Mouse (Mus musculus) ovary, postnatal 36 days (tissue): ENCODE data around the gene Mpv17l2.

Source experiments
- DNase-seq: peaks from one replicate; pipeline ENCODE4 v3.0.0; 2022; ENCODE audit warnings: low spot score, mixed read lengths

Gene Mpv17l2

GRCm38 (mm10) chr8:70790846-70791245 lies 30.1 kb upstream of the Mpv17l2 start:
- DNase-seq, result no peak

GRCm38 (mm10) chr8:70789046-70789445 lies 28.3 kb upstream of the Mpv17l2 start:
- no peak for DNase-seq

GRCm38 (mm10) chr8:70787941-70788667 lies 27.4 kb upstream of the Mpv17l2 start:
- DNase-seq, result no peak

- DNase-seq, result no peak
Measured at GRCm38 (mm10) chr8:70787051-70787445, 26.3 kb upstream of the Mpv17l2 start.

GRCm38 (mm10) chr8:70786291-70787050 lies 25.7 kb upstream of the Mpv17l2 start:
- no peak for DNase-seq

DNA sequence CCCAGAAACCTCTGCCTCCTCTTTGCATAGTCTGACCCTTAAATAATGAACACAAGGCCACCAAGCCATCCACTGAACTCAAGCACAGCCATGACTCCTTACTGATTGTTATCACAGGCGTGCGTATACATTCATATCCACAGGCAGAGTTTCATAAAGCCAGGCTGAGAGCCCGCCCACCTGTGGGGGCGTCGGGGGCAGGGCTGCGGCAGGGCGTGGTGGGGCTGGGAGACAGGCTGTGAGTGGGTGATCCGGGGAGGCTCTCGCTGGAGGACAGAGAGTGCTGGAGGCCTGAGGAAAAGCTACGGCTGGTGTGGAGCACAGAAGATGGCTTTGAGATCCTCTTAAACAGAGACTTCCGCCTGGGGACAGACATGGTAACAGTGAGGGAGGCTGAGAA lies 19.3 kb upstream of the Mpv17l2 start:
- no peak for DNase-seq

DNA sequence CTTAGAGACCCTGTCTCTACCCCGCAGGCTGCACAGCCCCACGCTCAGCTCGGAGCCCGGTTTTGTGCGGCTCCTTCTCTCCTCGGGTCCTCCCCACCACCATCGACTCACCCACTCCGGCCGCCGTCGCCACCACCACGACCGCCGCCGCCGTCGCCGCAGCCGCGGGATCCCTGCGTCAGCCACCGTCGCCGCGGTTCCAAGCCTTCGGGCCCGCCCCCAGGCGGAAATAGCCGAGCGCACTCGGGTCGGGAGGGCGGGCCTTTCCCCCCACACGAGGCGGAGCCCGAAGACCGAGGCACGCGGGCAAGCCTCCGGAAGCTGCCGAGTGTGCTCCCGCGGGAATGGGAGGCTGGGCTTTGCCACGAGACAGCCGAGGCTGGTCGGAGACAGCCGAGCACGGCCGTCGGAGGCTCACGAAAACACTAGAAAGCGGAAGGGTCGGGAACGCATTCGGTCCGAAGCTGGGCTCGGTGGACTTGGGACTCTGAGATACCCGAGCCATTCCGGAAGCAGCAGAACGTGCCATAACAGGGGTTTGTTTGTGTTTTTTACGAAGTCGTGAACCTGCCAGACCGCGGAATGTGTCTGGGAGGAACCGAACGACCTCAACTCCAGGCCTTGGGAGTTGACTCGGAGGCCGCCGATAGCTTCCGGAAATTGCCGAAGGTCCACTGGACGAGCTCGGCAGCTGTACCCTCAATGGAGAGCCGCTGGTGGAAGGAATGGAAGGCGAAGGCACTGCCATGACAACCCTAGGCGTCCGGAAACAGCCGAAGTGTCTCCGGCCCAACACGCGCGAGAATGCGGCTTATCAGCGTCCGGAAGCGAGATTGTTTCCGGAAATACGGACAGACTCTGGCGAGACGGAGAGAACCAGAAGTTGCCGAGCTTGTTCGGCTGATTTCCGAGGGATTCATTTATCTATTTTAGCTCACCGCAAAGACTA lies 16.0 kb upstream of the Mpv17l2 start, which contains the start of gene Pik3r2:
Gene Pik3r2 (minus strand): TSS at position 218 of the 949 bp plus-strand sequence.
- DNase-seq, result peak; percentile 98

- no peak for DNase-seq
Measured at GRCm38 (mm10) chr8:70775851-70776495, 15.2 kb upstream of the Mpv17l2 start.

DNA sequence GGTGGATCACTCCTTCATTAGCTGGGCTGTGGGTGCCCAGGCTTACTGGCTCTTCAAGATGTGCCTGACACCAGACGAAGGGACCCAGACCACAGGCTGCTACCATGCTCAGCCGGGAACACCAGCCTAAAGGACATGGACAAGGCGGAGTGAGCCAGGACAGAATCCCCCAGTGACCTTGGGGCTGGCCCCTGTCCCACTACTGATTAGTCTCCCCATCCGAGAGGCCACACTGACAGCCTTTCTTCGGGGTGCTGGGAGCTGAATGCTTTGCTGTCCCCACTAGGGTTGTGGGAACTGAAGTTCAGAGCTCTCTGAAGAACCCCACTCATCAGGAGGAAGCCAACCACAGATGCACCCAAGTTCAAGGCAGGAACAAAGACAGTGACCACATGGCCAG lies 14.5 kb upstream of the Mpv17l2 start:
- no peak for DNase-seq

GRCm38 (mm10) chr8:70774740-70775139 lies 14.0 kb upstream of the Mpv17l2 start:
- no peak for DNase-seq

DNA sequence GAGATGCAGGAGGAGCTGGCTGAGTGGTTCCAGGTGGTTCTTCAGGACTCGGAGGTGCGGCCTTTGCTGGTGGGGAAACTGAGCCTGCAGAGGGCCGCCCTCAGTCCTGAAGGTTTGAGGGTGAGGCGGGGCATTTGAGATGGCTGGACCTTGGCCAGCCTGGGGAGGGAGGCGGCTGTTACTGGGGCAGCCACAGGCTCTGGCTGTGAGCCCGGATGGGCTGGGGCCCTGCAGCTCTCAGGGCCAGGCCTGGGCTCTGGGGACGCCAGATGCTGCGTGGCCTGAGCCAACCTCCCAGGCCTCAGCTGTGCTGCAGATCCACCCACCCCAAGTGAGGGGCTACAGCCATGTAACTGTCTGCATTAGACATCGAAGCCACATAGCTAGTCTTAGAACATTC lies 13.1 kb upstream of the Mpv17l2 start:
- peak; percentile 85 for DNase-seq

GRCm38 (mm10) chr8:70773410-70773809 lies 12.7 kb upstream of the Mpv17l2 start:
- DNase-seq, result no peak

- no peak for DNase-seq
Measured at GRCm38 (mm10) chr8:70772890-70773289, 12.1 kb upstream of the Mpv17l2 start.

GRCm38 (mm10) chr8:70772075-70772474 lies 11.3 kb upstream of the Mpv17l2 start:
- no peak for DNase-seq

DNA sequence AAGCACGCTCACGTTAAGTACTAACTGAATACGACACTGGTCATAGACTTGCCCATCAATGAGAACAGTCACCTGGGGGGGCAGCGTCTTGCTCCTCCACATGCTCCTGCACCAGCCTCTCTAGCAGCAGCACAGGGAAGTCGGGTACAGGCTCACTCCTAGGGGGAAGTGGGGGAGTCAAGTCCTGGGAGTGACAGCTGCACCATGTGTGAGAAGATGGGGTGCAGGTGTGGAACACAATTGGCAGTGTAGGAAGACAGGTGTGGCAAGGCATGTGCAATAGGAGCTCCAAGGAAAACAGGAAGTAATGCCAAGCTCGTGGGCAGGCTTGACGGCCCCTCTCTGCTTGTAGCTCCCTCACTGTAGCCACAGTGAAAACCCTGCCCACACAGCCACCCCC lies 10.5 kb upstream of the Mpv17l2 start:
- DNase-seq, result no peak

DNA sequence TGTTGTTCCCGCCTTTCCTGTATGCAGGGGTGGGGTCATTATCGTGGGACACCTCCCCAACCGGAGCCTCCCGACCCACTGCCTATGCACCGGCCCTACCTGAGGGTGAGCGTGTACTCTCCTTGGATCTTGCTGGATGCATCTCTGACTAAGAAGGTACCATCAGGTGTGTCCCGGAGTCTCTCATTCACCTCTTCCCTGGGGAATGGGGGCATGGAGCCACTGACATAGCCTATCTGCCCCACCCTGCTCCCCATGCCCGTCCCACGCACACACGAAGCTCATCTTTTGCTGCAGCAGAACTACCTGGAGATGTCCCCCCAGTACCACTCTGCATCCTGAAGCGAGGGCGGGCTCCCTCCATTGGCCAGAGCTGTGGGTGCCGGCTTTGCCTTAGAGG lies 10.0 kb upstream of the Mpv17l2 start:
- DNase-seq, result no peak

DNA sequence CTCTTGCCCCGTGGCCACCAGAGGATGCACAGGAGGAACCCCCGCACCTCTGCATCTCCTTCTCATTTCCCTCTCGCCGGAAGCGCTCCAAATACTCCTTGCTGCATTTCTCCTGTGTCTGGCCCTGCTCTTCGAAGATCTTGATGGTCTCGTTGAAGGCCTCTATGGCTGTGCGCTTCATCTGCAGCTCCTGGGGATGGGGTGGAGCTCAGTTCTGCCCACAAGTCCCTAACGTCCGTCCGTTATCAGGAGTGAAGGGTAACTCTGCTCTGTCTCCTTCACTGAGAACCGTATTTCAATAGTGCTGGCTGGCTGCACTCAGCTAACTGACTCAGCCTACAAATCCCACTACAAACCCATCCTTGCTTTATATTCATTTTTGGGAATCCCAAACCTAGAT lies 9.1 kb upstream of the Mpv17l2 start:
- DNase-seq, result no peak

DNA sequence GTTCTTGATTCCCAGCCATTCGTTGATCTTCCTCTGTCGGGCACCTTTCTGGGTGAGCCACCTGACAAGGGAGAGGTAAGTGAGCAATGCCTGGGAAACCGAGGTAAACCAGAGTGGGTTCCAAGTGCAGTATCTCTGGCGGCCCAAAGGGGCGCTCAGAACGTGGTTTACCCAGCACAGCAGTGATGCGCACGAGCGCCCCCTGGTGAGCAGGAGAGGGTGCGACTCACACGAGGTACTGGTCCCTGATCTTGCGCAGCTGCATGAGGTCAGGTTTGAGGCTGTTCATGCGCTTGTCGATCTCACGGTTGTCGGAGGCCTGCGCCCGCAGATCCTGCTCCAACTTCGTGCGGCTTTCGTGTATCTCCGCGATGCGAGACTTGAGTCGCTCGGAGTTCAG lies 8.6 kb upstream of the Mpv17l2 start:
- DNase-seq, result peak; percentile 94

GRCm38 (mm10) chr8:70768956-70769355 lies 8.2 kb upstream of the Mpv17l2 start:
- no peak for DNase-seq

- DNase-seq, result no peak
Measured at GRCm38 (mm10) chr8:70768231-70768776, 7.6 kb upstream of the Mpv17l2 start.

DNA sequence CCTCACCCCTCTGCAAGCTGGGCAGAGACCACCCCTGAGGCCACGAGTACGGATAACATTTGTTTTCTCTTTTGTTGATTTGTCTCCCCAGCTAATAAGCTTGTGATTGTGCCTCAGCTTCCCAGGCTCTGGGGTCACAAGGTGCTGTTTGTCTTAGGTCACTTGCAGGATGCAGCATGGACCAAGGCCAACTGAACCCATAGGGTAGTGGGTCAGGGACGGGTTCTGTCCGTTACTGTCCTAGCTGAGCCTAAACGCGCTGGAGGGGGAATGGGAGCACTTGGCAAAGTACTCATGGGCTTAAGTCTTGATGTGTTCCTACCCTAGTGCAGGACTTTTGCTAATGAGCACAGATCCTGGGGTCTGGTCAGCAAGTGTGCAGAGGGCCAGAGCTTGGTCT lies 6.8 kb upstream of the Mpv17l2 start:
- no peak for DNase-seq
